Mouse (Mus musculus): ENCODE measurements around the gene Vamp1. TPM values are rescaled to one million over a fixed set of nuclear protein-coding genes. Genes with fewer than 3 reads are reported as not detected.

Gene Vamp1
- 5.4 and 12.5 TPM in 2 replicates for polyA plus RNA-seq (2015; fragmentation: Nextera tagmentation; extraction: Ambion mirVana)

GRCm38 (mm10) chr6:125215148-125215954 lies at the start of gene Vamp1:
Gene Vamp1, plus strand, starts transcription at chr6:125215551.

GRCm38 (mm10) chr6:125166051-125166751 lies 49.1 kb upstream of the Vamp1 start, which contains the start of gene Gapdh:
Gene Gapdh, minus strand, starts transcription at chr6:125166467.

GRCm38 (mm10) chr6:125191332-125192015 lies 23.9 kb upstream of the Vamp1 start, which contains the start of the genes Ncapd2 and Mrpl51:
Gene Ncapd2, minus strand, starts transcription at chr6:125191701.
Gene Mrpl51, plus strand, starts transcription at chr6:125191801.

GRCm38 (mm10) chr6:125231117-125232044 lies 16.0 kb downstream of the Vamp1 start, which contains the start of gene Tapbpl:
Gene Tapbpl, minus strand, starts transcription at chr6:125231860.

GRCm38 (mm10) chr6:125236782-125237181 lies 21.4 kb downstream of the Vamp1 start, which contains the start of gene Cd27:
Gene Cd27, minus strand, starts transcription at chr6:125237010.

GRCm38 (mm10) chr6:125285890-125286289 lies 70.5 kb downstream of the Vamp1 start, which contains the start of gene Tuba3a:
Gene Tuba3a, minus strand, starts transcription at chr6:125286042.

Small RNA genes within 50 kb of the gene (microRNA-seq; reads per million reads assigned to microRNA genes)
- gene Mir3098 (ENCODE audit: borderline replicate concordance, insufficient number of aligned reads), result not detected
- gene Mir8113 (ENCODE audit: borderline replicate concordance, insufficient number of aligned reads), result not detected

Other genes starting within 250 kb of the Vamp1 start
- gene Pianp, start 218.9 kb upstream of the Vamp1 start, polyA plus RNA-seq (2015; fragmentation: Nextera tagmentation; extraction: Ambion mirVana), result 4.0 and 7.4 TPM in 2 replicates
- gene Zfp384, start 206.4 kb upstream of the Vamp1 start, polyA plus RNA-seq (2015; fragmentation: Nextera tagmentation; extraction: Ambion mirVana), result 6.6 and 10.5 TPM in 2 replicates
- gene Ing4, start 175.8 kb upstream of the Vamp1 start, polyA plus RNA-seq (2015; fragmentation: Nextera tagmentation; extraction: Ambion mirVana), result 90.1 and 150 TPM in 2 replicates
- gene Acrbp, start 165.9 kb upstream of the Vamp1 start, polyA plus RNA-seq (2015; fragmentation: Nextera tagmentation; extraction: Ambion mirVana), result 3.2 and 3.4 TPM in 2 replicates
- gene Lpar5, start 147.6 kb upstream of the Vamp1 start, polyA plus RNA-seq (2015; fragmentation: Nextera tagmentation; extraction: Ambion mirVana), result 0.37 and 0.96 TPM in 2 replicates
- gene Chd4, start 119.6 kb upstream of the Vamp1 start, polyA plus RNA-seq (2015; fragmentation: Nextera tagmentation; extraction: Ambion mirVana), result 41.4 and 42.5 TPM in 2 replicates
- 17.8 and 24.3 TPM in 2 replicates for gene Nop2, start 83.6 kb upstream of the Vamp1 start, polyA plus RNA-seq (2015; fragmentation: Nextera tagmentation; extraction: Ambion mirVana)
- gene Iffo1, start 70.3 kb upstream of the Vamp1 start, polyA plus RNA-seq (2015; fragmentation: Nextera tagmentation; extraction: Ambion mirVana), result 14.3 and 19.4 TPM in 2 replicates
- gene Gapdh, start 49.1 kb upstream of the Vamp1 start, polyA plus RNA-seq (2015; fragmentation: Nextera tagmentation; extraction: Ambion mirVana), result 886 and 1,355 TPM in 2 replicates
- 27.6 and 29.4 TPM in 2 replicates for gene Ncapd2, start 23.9 kb upstream of the Vamp1 start, polyA plus RNA-seq (2015; fragmentation: Nextera tagmentation; extraction: Ambion mirVana)
- gene Mrpl51, start 23.8 kb upstream of the Vamp1 start, polyA plus RNA-seq (2015; fragmentation: Nextera tagmentation; extraction: Ambion mirVana), result 244 and 300 TPM in 2 replicates
- gene Tapbpl, start 16.3 kb downstream of the Vamp1 start, polyA plus RNA-seq (2015; fragmentation: Nextera tagmentation; extraction: Ambion mirVana), result 10.2 and 11.4 TPM in 2 replicates
- gene Cd27, start 21.5 kb downstream of the Vamp1 start, polyA plus RNA-seq (2015; fragmentation: Nextera tagmentation; extraction: Ambion mirVana), result 1.4 and 6.7 TPM in 2 replicates
- not detected in 2 replicates for gene Tuba3a, start 70.5 kb downstream of the Vamp1 start, polyA plus RNA-seq (2015; fragmentation: Nextera tagmentation; extraction: Ambion mirVana)
- 50.3 and 70.1 TPM in 2 replicates for gene Ltbr, start 98.3 kb downstream of the Vamp1 start, polyA plus RNA-seq (2015; fragmentation: Nextera tagmentation; extraction: Ambion mirVana)
- gene Scnn1a, start 105.1 kb downstream of the Vamp1 start, polyA plus RNA-seq (2015; fragmentation: Nextera tagmentation; extraction: Ambion mirVana), result 1.2 and 1.6 TPM in 2 replicates
- 86.6 and 158 TPM in 2 replicates for gene Tnfrsf1a, start 133.8 kb downstream of the Vamp1 start, polyA plus RNA-seq (2015; fragmentation: Nextera tagmentation; extraction: Ambion mirVana)
- gene Plekhg6, start 165.2 kb downstream of the Vamp1 start, polyA plus RNA-seq (2015; fragmentation: Nextera tagmentation; extraction: Ambion mirVana), result 0.30 and 0.51 TPM in 2 replicates